Mouse (Mus musculus) c-Kit-positive CD71-positive TER-119-negative erythroid progenitor cells, embryonic 14.5 days (primary cell): ENCODE data around the gene Gna12.
A peak's percentile ranks its signal among the peaks of the same experiment; 100 is the strongest.

Experiments used
- DNase-seq: peaks from one replicate; pipeline ENCODE4 v3.0.0-alpha.2; 2013; ENCODE audit warnings: low read depth

Gna12 gene

DNA sequence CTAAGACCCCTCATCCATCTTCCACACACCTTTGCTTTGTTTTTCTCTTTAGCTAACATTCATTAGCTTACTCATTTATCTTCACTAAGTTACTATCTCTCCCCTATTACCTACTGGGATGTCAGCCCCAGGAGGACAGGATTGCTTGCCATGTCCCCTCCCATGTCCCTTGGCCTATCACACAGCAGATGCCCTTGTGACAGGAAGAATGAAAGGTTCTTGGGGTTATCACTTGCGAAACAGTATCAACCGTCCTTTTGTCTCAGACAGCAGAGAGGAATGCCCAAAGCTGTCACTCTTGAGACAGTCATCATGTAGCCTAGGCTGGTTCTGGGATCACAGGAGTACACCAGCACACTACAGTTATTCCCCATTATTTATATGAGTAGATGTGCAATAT, 35.1 kb downstream of the Gna12 start:
- peak; percentile 65 for DNase-seq

GRCm38 (mm10) chr5:140794753-140795152, 35.5 kb downstream of the Gna12 start:
- no peak for DNase-seq

- DNase-seq, result no peak
These were observed 38.0 kb downstream of the Gna12 start for GRCm38 (mm10) chr5:140792233-140792632.

DNA sequence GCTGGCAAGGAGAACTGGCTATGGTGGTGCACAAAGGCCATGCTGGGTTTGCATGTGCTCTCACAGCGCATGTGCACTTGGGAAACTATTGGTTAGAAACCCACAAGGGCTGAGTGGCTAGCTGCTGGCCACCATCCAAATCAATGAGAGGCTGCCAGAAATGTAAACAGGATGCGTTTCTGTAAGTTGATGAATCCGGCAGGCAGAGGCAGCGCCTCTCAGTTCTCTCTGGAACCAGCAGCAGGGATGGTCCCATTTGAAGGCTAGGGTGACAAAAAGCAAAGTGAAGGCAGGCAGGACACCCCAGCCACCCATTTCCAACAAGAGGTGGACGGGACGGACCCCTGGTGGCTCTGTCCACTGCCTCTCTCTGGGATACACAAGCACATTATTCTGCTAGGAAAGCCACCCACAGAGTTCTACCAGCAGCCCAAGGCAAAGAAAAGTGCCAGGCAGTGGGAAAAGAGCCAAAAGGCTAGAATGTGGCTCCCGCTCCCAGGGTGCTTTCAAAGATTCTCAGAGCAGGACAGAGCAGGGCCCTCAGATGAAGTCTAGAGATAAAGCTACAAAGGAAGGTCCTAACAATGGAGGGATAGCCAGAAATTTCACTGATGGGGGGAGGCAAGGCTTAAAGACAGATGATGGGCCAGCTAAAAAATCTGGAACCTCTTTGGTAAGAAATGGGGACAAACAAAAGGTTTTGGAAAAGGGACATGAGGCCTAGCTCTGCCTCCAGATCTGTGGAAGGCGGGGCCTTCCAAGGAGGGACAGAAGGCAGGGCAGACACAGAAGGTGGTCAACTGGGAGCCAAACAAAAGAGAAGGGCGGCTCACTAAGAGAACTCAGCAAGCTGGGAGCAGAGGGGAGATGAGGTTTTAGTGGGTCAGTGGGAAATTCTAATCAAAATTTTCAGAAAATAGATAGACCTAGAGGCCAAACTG, 39.0 kb downstream of the Gna12 start:
- no peak for DNase-seq

DNA sequence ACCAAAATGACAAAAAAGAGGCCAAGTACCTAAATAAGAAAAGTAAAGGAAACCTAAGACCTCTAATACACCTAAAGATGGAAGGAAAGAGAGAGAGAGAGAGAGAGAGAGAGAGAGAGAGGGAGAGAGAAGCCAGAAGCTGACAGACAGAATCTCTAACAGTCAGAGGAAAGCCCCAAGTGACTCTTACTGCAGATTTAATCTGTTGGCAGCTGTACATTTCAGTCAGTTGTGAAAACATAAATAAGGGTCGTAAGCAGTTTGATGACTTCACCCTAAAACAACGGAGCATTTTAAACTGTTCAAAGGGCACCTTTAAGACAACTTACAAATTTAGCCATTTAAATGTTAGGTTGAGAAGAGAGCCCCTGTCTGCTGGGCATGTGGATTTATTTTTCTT, 39.8 kb downstream of the Gna12 start:
- no peak for DNase-seq

DNA sequence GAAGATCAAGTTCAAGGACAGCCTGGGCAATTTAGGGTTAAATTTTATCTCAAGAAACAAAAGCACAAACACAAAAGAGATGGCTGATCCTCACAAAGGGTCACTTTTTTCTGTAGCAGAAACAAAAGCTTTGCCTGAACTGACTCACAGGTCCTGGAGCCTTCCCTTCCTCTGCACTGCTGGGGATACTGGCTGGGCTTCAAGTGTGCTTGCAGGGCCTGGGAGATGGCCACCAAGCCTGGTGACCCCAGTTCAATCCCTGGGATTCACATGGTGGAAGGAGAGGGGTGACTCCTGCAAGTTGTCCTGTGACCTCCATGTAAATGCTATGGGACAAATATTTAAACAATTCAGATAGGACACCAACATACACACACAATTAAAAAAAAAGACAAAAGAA, 40.7 kb downstream of the Gna12 start:
- no peak for DNase-seq

- DNase-seq, result no peak
These were observed 44.9 kb downstream of the Gna12 start for GRCm38 (mm10) chr5:140785240-140785872.

DNA sequence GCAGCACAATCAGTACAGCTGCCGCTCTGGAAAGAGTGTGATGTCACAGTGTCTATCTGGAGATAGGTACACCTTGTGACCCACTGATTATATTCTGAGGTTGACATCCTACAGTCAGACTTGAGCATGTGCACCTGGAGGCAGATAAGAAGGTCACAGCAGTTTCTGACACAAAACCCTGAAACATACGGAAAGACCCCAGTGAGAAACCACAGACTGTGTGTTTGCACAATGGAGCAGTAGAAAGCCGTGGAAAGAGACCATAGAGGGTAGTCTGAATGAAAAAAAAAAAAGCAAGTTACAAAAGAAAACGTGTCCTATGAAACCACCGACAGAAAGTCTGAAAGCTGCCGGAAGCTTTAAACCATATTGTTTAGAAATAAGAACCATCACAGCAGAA, 45.9 kb downstream of the Gna12 start:
- DNase-seq, result no peak

DNA sequence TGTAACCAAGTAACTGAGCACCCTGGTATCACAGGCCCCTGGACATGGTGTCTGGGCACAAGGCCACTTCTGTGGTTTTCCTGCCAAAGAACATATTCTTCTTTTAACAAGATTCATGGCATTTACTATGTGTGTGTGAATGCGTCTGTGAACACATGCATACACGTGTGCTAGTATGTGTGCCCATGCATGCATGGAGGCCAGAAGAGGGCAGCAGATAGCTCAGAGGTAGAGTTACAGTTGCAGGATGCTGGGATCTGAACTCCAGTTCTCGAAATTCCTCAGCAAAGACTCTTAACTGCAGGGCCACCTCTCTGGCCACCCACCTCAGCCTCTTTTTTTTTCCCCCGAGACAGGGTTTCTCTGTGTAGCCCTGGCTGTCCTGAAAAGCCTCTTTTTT, 46.7 kb downstream of the Gna12 start:
- no peak for DNase-seq

DNA sequence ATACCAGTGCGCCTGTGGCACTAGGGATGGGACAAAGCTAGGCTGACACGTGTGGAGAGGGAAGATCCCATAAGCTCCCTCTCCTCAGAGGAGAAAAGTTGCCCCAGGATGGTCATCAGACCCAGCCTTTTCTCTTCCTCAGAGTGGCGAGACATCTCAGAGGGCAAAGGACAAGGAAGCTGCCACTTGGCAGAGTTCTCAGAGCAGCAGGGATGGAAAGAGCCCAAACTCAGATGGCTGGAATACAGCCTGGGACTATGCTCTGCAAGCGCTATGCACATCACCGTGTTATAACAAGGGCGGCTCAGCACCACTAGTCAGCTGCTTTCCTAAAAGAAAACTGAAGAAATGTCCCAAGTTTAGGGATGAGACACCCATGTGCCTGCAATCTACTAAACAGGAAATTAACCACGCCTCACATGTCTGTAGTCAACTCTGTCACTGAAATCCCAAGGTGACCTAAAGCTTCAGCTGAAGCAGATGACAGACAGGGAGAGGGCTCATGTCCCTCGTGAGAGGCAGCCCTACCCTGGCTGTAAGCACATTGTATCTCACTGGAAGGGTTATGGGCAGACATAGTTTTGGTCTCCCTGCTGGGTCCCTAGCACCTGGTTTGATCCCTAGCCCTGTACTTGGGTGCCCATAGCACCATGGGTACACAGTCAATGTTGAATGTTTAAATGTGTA, 48.2 kb downstream of the Gna12 start:
- no peak for DNase-seq

DNA sequence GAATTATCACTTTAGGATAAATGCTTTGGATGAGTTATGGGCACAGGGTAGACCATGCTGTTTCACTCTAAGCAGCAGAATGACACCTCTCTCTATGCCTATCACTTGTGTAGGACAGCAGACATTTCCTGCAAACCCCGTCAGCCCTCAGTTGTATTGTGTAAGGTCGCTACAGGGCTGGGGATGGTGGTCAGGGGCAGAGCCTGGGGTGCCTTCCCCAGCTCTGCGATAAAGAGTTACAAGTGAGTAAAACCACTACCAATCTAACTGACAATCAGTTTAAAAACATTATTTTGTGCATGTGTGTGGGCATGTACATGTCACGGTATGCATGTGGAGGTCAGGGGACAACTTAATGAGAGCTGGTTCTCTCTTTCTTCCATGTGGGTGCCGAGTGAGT, 49.1 kb downstream of the Gna12 start:
- DNase-seq, result no peak

DNA sequence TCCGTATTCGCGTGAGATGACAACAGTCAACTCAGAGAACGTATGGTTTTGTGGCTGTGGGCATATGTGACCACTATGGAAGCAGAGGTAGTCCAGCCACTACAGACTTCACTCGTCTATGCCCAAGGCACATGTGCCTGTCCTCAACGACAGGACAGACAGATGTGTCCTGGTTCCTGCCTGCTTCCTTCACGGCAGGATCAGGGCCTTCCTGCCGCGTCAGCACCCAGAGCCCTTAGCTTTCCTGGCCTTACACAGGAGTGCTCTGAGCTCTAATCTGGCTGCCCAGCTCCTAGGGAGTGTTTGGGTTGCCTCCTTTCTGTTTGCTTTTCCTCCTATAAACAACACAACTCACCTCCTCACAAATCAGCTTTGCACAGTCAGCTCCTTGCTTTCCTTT, 53.3 kb downstream of the Gna12 start:
- no peak for DNase-seq

DNA sequence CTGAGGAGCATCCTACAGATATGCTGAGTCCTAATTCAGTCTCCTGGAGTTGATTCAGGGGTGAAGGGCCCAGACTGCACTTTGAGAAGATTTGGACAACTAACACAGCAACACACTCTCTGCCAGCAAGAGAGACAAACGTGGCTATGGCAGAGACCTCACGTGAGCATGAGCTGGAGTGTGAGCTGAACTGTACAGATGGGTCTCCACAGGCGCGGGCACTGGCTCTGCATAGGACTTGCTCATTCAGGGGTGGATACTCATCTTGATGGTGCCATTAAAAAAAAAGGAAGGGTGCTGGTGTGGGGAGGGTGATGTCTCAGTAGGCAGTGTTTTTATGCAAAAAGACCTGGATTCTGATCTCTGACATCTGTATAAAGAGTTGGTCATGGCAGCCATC, 55.1 kb downstream of the Gna12 start:
- no peak for DNase-seq

GRCm38 (mm10) chr5:140772158-140772557, 58.1 kb downstream of the Gna12 start:
- no peak for DNase-seq

- DNase-seq, result no peak
These were observed 58.6 kb downstream of the Gna12 start for GRCm38 (mm10) chr5:140771612-140772011.

GRCm38 (mm10) chr5:140768333-140768732, 61.9 kb downstream of the Gna12 start:
- no peak for DNase-seq

- DNase-seq, result no peak
These were observed 62.5 kb downstream of the Gna12 start for GRCm38 (mm10) chr5:140767704-140768141.

GRCm38 (mm10) chr5:140766566-140766965, 63.7 kb downstream of the Gna12 start:
- no peak for DNase-seq

DNA sequence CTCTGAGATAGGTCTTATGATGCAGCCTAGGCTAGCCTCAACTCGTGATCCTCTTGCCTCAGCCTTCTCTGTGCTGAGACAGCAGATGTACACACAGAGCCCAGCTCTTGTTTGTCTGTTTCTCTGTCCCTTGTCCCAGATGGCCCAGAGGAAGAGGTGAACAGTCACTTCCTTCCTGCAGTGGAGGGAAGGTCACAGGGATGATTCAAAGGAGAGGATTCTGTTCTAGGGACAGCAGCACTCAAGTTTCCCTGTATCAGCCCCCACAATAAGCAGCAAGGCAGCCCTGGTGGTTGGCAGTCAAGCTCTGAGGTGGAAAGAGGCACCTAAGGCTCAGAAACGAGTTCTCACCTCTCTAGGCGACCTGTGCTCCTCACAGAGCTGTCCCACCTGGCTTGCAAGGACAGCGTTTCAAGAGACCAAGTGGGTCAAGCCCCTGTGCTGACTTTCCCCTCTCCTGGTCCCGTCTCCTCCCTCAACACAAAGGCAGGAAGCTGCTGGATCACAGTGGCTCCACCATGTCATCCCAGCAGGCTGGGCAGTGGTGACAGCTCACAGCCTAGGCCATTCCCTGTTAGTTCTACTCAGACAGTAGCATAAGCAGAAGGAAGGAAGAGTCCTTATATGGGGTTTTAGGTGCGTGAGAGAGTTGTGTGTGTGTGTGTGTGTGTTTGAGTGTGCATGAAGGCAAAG, 65.2 kb downstream of the Gna12 start:
- DNase-seq, result no peak

DNA sequence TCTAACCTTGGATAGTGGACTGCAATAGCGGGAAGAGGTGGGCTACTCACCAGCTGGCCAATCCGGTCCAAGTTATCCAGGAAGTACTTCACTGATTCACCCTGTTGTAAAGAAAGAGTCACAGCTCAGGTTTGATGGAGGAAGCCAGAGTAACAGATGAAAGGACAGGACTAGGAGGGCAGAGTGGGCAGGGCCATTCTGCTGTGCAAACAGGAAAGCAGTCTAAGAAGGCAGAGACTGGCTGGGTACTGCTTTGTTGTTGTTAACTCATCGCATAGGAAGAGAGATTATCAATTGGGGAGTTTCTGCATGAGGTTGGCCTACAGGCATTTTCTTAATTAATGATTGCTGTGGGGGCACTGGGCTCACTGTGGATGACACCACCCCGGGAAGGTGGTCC, 67.7 kb downstream of the Gna12 start:
- DNase-seq, result no peak

- no peak for DNase-seq
These were observed 71.4 kb downstream of the Gna12 start for GRCm38 (mm10) chr5:140758864-140759263.

- DNase-seq, result no peak
These were observed 77.0 kb downstream of the Gna12 start for GRCm38 (mm10) chr5:140753223-140753622.
